Mouse (Mus musculus) kidney, adult 2 months (tissue): ENCODE data around the gene 1700021F05Rik. TPM values are rescaled to one million over a fixed set of nuclear protein-coding genes. Genes with fewer than 3 reads are reported as not detected.
"Not testable (repeated sequence)": the region's sequence is repeated elsewhere in the genome, so short reads cannot be mapped to it uniquely, and the experiment has no call there.

Experiments used
- DNase-seq: peaks from one replicate; pipeline ENCODE4 v3.0.0; 2021
- H3K27ac ChIP-seq: fragments of 200-500 bp; 2 replicates; pipeline ENCODE4 v1.5.1; 2012; ENCODE audit warnings: low read depth, low read length, control low read depth, inconsistent platforms; ENCODE audit not compliant: insufficient read depth
- H3K27me3 ChIP-seq: fragments of 200-500 bp; replicated peaks from 2 replicates; pipeline ENCODE4 v1.6.1; 2012; ENCODE audit warnings: mild to moderate bottlenecking, moderate library complexity, low read length, inconsistent platforms; ENCODE audit not compliant: control insufficient read depth, insufficient read depth
- H3K36me3 ChIP-seq: fragments of 200-500 bp; 2 replicates; pipeline ENCODE4 v1.6.1; 2012; ENCODE audit warnings: mild to moderate bottlenecking, moderate library complexity, low read length, inconsistent platforms; ENCODE audit not compliant: control insufficient read depth, insufficient read depth
- H3K4me1 ChIP-seq: fragments of 200-500 bp; 2 replicates; pipeline ENCODE4 v1.6.1; 2011; ENCODE audit warnings: low read length; ENCODE audit not compliant: control insufficient read depth, insufficient read depth
- H3K4me3 ChIP-seq: fragments of 200-500 bp; 2 replicates; pipeline ENCODE4 v1.5.1; 2011; ENCODE audit warnings: mild to moderate bottlenecking, low read depth, low read length, control low read depth; ENCODE audit not compliant: insufficient read depth
- CTCF ChIP-seq: fragments of 200-500 bp; conservative IDR thresholded peaks from 2 replicates; pipeline ENCODE4 v1.5.1; 2011; ENCODE audit warnings: low read depth, mild to moderate bottlenecking, control low read depth, low read length, moderate library complexity, mixed read lengths; ENCODE audit not compliant: insufficient read depth, insufficient read length
- POLR2A ChIP-seq: fragments of 200-500 bp; IDR thresholded peaks from one replicate; pipeline ENCODE4 v1.6.1; 2011; ENCODE audit warnings: low read depth, low read length, control low read depth
- WGBS: fragments of 180-500 bp; shearing (Covaris S2); methylation state at CpG from one replicate; pipeline ENCODE4 v1.1.7; 2018; 5-methylcytosine and 5-hydroxymethylcytosine counted together
- polyA plus RNA-seq: library from polyadenylated mRNA; depleted of rRNA; stranded (reverse); fragments of >200 nt; gene quantifications from 2 replicates; pipeline ENCODE4 v1.2.3, GENCODE M21; 2012

1700021F05Rik gene
- polyA plus RNA-seq, 1 experiment = 19.6 TPM

GRCm38 (mm10) chr10:43539746-43540310, 966 bp downstream of the 1700021F05Rik start:
- Histone ChIP-seq H3K27ac (peak overlapping the region; percentile 99), H3K27me3 (no peaks in the 10 kb centered on the region), H3K4me1 (peaks cover 29% of the 10 kb centered on the region; the same call in 1 of the 2 replicates), H3K4me3 (peak overlapping the region; percentile 97), H3K36me3 (no peaks in the 10 kb centered on the region; the same call in 1 of the 2 replicates)
- WGBS = 9% methylated on average over 12 of the region's 12 CpGs
- DNase-seq = peak; percentile 44
- TF ChIP-seq CTCF (no peak), POLR2A (no peak)

DNA sequence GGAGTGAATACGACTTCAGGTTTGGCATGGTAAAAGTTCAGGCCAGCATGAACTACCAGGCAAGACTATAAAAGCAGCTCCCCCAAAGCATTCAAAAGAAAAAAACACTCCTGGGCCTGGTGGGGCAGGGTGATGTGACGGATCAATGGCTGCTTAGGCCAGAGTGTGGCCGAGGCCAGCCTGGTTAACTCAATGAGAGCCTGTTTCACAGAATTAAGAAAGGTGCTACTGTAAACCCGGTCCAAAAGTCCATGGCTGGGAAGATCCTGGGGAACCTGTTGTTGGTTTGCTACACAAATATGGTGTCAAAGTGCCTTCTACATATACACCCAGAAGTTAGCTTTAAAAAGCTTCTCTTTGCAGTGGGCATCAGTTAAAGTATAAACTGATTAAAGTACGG, 2.0 kb downstream of the 1700021F05Rik start:
- peak overlapping the region; percentile 99 for H3K27ac ChIP-seq
- 50% methylated on average over 5 of the region's 5 CpGs for WGBS
- peaks cover 29% of the 10 kb centered on the region; the same call in 1 of the 2 replicates for H3K4me1 ChIP-seq
- TF ChIP-seq POLR2A = no peak
- TF ChIP-seq CTCF = no peak
- H3K4me3 ChIP-seq = 0 out of 2 replicates have a peak overlapping the region, but pooled peaks have one; percentile 14
- H3K36me3 ChIP-seq = no peaks in the 10 kb centered on the region; the same call in 1 of the 2 replicates
- H3K27me3 ChIP-seq = no peaks in the 10 kb centered on the region
- DNase-seq = peak; percentile 86

GRCm38 (mm10) chr10:43537652-43538051, 3.1 kb downstream of the 1700021F05Rik start:
- WGBS = 53% methylated on average over 7 of the region's 7 CpGs
- Histone ChIP-seq H3K27me3 (no peaks in the 10 kb centered on the region), H3K36me3 (no peaks in the 10 kb centered on the region; the same call in 1 of the 2 replicates), H3K4me3 (no peak overlapping the region), H3K4me1 (peaks cover 29% of the 10 kb centered on the region; the same call in 1 of the 2 replicates), H3K27ac (peak overlapping the region; percentile 99)
- no peak for TF ChIP-seq POLR2A
- no peak for TF ChIP-seq CTCF
- DNase-seq = peak; percentile 86

- 32% methylated on average over 1 of the region's 1 CpGs for WGBS
- Histone ChIP-seq H3K4me3 (no peak overlapping the region), H3K4me1 (peaks cover 24% of the 10 kb centered on the region; the same call in 1 of the 2 replicates), H3K27ac (no peak overlapping the region), H3K36me3 (no peaks in the 10 kb centered on the region; the same call in none of the 2 replicates), H3K27me3 (no peaks in the 10 kb centered on the region)
- TF ChIP-seq POLR2A (no peak), CTCF (no peak)
- DNase-seq = peak; percentile 85
Observed at GRCm38 (mm10) chr10:43534382-43534781, 6.4 kb downstream of the 1700021F05Rik start.

DNA sequence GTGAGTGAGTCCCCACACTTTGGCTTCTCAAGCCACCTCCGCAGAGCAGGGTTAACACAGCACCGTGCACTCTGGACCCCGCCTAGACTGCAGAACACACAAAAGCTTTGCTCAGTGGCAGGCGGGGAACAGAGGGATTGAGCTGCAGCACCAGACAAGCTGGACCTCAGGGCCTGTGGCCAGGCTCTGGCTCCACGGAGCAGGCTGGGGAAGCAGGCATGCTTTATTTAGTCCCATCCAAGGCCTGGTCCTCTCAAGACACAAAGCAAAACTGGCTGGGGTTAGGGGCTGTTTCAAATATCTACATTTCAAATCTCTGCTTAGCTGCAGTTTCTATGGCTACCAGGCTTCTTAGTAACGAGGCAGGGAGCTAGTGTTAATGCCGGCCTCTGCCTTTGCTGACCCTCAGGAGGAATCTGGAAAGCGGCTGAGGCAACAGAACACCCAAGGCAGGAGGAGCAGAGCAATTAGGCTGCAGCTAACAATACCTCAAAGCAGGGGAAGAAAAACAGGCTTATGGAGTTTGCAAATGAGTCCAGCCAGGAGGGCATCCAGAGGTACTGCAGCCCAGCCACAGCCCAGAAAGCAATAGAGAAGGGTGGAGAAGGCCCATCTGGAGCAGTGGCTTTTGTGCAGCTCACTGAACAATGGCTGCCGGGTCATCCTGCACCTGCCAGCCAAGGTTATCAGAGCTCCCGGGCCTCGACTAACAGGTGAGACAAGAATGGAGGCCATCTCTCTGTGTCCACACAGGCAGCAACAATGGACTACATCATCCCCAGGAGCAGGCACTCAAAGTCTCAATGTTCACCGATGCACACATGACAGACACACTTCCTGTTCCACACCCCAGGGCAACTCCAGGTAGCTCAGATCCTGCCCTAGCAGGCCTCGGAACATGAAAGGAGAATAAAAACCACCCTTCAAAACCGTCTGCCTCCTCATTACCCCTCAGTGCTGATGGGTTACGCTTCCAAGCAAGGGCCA, 13.2 kb downstream of the 1700021F05Rik start:
- DNase-seq = no peak
- TF ChIP-seq CTCF (no peak; the same call in 1 of the 2 replicates), POLR2A (no peak)
- 45% methylated on average over 15 of the region's 15 CpGs for WGBS
- no peak overlapping the region for H3K4me3 ChIP-seq
- H3K27ac ChIP-seq = no peak overlapping the region
- H3K36me3 ChIP-seq = no peaks in the 10 kb centered on the region; the same call in none of the 2 replicates
- H3K27me3 ChIP-seq = no peaks in the 10 kb centered on the region
- H3K4me1 ChIP-seq = peaks cover 7% of the 10 kb centered on the region

DNA sequence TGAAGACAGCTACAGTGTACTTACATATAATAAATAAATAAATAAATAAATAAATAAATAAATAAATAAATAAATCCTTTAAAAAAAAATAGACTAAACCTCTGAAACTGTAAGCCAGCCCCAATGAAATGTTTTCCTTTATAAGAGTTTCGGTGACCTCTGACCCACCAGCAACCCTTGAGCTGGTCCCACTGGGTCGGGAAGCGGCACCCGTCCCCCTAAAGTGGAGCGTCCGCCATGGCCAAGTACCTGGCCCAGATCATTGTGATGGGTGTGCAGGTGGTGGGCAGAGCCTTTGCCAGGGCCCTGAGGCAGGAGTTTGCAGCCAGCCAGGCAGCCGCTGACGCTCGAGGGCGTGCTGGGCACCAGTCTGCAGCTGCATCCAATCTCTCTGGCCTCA, 16.9 kb downstream of the 1700021F05Rik start, which contains the start of gene Gm9803:
TSS of gene Gm9803 (plus strand) at position 154 of the 400 bp plus-strand sequence.
- peaks cover 12% of the 10 kb centered on the region for H3K4me1 ChIP-seq
- DNase-seq, H3K27ac ChIP-seq, H3K4me3 ChIP-seq, H3K36me3 ChIP-seq, H3K27me3 ChIP-seq: not testable (repeated sequence)
- WGBS = 93% methylated on average over 10 of the region's 10 CpGs

- no peak overlapping the region for H3K27ac ChIP-seq
- TF ChIP-seq CTCF (no peak), POLR2A (no peak)
- 100% methylated on average over 2 of the region's 2 CpGs for WGBS
Observed at GRCm38 (mm10) chr10:43519977-43520376, 20.8 kb downstream of the 1700021F05Rik start.

More at GRCm38 (mm10) chr10:43519977-43520376, 20.8 kb downstream of the 1700021F05Rik start:
- H3K27me3 ChIP-seq = no peaks in the 10 kb centered on the region
- H3K4me1 ChIP-seq = peaks cover 24% of the 10 kb centered on the region; the same call in 1 of the 2 replicates
- no peaks in the 10 kb centered on the region for H3K36me3 ChIP-seq
- no peak for DNase-seq
- H3K4me3 ChIP-seq = no peak overlapping the region
